Mouse (Mus musculus) heart, embryonic 16.5 days (tissue): ENCODE measurements at regions not wholly inside any gene's neighbourhood (a gene's known extent, or its start where the extent isn't known, plus 50 kb on each side); places are given as distances from the start of the nearest gene placed in this dataset.

Experiments used
- ATAC-seq: fragments of 200-750 bp; cut with Nextera tagmentation; replicated peaks from 2 replicates; pipeline ENCODE4 v1.8.0; 2017; ENCODE audit warnings: moderate number of reproducible peaks; ENCODE audit not compliant: insufficient read depth, low FRiP score; ENCODE audit errors: extremely low read depth
- H3K27ac ChIP-seq: fragments of 300-500 bp; sonication (generic); 2 replicates; pipeline ENCODE4 v1.5.1; 2014; ENCODE audit warnings: mild to moderate bottlenecking, low read length, control low read depth, moderate library complexity
- H3K27me3 ChIP-seq: fragments of 300-500 bp; sonication (generic); 2 replicates; pipeline ENCODE4 v1.6.1; 2014; ENCODE audit warnings: low read length, mixed read lengths; ENCODE audit not compliant: control insufficient read depth, insufficient read depth
- H3K36me3 ChIP-seq: fragments of 300-500 bp; sonication (generic); 2 replicates; pipeline ENCODE4 v1.6.1; 2014; ENCODE audit not compliant: control insufficient read depth, insufficient read depth
- H3K4me1 ChIP-seq: fragments of 300-500 bp; sonication (generic); 2 replicates; pipeline ENCODE4 v1.6.1; 2014; ENCODE audit warnings: low read length, mixed read lengths; ENCODE audit not compliant: control insufficient read depth, insufficient read depth
- H3K4me2 ChIP-seq: fragments of 300-500 bp; sonication (generic); 2 replicates; pipeline ENCODE4 v1.6.1; 2014; ENCODE audit warnings: low read depth, mild to moderate bottlenecking, control low read depth, low read length
- H3K4me3 ChIP-seq: fragments of 300-500 bp; sonication (generic); 2 replicates; pipeline ENCODE4 v1.5.1; 2014; ENCODE audit warnings: mild to moderate bottlenecking, control low read depth, low read length
- H3K9ac ChIP-seq: fragments of 300-500 bp; sonication (generic); 2 replicates; pipeline ENCODE4 v1.6.1; 2014; ENCODE audit warnings: low read length, control low read depth
- H3K9me3 ChIP-seq: fragments of 300-500 bp; sonication (generic); replicated peaks from 2 replicates; pipeline ENCODE4 v1.6.1; 2016; ENCODE audit warnings: low read length; ENCODE audit not compliant: control insufficient read depth
- WGBS: fragments of 180-500 bp; shearing (Covaris S2); extraction: QIAGEN DNeasy Blood & Tissue Kit; methylation state at CpG from one replicate; pipeline ENCODE4 v1.1.7; 2014; 5-methylcytosine and 5-hydroxymethylcytosine counted together

DNA sequence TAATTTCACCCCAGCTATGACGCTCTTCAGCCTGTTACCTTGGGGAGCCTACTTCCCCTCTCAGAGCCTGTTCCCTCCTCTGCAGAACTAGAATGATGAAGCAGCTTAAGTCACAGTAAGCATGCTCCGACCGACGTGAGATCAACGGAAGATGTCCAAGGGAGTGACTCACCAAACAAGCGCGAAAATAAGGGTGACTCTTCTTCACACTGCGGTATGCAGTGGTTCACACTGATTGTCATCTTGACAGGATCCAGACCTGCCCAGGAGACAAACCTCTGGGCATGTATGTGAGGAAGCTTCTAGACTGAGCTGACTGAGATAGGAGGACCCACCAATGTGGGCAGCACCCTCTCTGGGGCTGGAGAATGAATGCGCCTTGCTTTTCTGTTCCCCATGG lies 116.3 kb upstream of the Tpm1 start:
- no peak for ATAC-seq
- H3K4me1 ChIP-seq, result peaks cover 47% of the 10 kb centered on the region
- H3K9ac ChIP-seq, result no peak overlapping the region
- H3K27me3 ChIP-seq, result no peaks in the 10 kb centered on the region
- no peaks in the 10 kb centered on the region for H3K36me3 ChIP-seq
- H3K9me3 ChIP-seq, result no peaks in the 10 kb centered on the region
- 77% methylated on average over 9 of the region's 9 CpGs for WGBS
- H3K27ac ChIP-seq, result no peak overlapping the region
- H3K4me2 ChIP-seq, result no peak overlapping the region
- no peak overlapping the region for H3K4me3 ChIP-seq

GRCm38 (mm10) chr9:67163746-67164145 lies 114.5 kb upstream of the Tpm1 start:
- ATAC-seq, result peak; percentile 63
- no peaks in the 10 kb centered on the region for H3K36me3 ChIP-seq
- peak overlapping the region; percentile 62 for H3K27ac ChIP-seq
- WGBS, result 20% methylated on average over 6 of the region's 6 CpGs
- no peak overlapping the region for H3K9ac ChIP-seq
- H3K4me1 ChIP-seq, result peaks cover 38% of the 10 kb centered on the region
- H3K4me3 ChIP-seq, result no peak overlapping the region
- H3K4me2 ChIP-seq, result no peak overlapping the region
- H3K27me3 ChIP-seq, result no peaks in the 10 kb centered on the region
- H3K9me3 ChIP-seq, result no peaks in the 10 kb centered on the region

DNA sequence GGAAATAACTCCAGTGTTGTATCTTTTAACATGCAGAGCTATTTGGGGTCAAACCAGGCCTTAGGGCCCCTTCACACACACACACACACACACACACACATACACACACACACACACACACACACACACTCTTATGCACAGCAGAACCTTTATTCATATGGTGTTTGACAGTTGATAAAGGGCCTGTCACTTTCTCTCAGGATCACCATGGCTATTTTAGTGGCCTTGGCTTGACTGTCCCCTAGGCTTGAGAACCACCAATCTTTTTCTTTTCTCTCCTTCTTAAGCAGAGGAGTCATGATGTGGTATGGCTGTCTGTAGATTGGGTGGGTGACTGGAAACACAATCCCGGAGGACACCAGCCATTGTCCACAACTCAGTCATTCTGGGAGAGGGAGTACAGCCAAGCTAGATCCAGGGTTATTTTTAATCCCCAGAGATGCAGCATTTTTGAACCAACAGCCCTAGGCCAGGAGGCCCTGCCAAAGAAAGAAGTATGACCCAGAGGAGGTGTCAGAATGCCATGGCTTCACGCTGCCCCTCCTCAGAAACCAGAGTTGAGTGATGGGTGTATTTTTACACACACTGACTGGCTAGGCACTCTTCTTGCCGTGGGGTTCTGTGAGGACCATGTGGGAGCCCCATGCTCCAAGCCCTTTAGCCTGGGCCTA lies 111.7 kb upstream of the Tpm1 start:
- Histone ChIP-seq H3K9me3 (no peaks in the 10 kb centered on the region), H3K36me3 (no peaks in the 10 kb centered on the region), H3K4me3 (no peak overlapping the region), H3K4me2 (no peak overlapping the region; the same call in 1 of the 2 replicates), H3K9ac (peak overlapping the region; percentile 38; the same call in 1 of the 2 replicates), H3K4me1 (peaks cover 38% of the 10 kb centered on the region), H3K27ac (peak overlapping the region; percentile 98), H3K27me3 (no peaks in the 10 kb centered on the region)
- 37% methylated on average over 3 of the region's 3 CpGs for WGBS
- peak; percentile 74 for ATAC-seq

DNA sequence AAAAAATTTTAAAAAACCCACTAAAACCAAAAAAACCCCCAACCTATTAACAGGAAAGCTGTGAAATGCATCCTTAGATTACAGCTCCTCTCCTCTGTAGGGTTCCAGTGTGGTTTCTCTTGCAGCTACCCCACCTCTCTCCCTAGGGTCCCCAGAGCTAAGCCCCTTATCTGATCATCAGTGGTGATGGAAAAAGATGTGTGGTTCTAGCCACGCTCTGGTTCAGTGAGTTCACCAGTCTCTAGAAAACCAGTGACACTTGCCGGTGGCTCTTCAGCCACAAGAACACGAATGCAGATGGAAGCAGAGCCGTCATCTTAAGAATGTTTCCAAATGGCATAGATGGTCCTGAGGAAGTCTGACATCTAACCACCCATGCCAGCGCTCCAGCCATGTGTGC lies 111.1 kb upstream of the Tpm1 start:
- Histone ChIP-seq H3K4me3 (no peak overlapping the region), H3K27me3 (no peaks in the 10 kb centered on the region), H3K27ac (peak overlapping the region; percentile 98), H3K36me3 (no peaks in the 10 kb centered on the region), H3K9ac (no peak overlapping the region), H3K4me1 (peaks cover 38% of the 10 kb centered on the region), H3K4me2 (no peak overlapping the region), H3K9me3 (no peaks in the 10 kb centered on the region)
- 73% methylated on average over 5 of the region's 5 CpGs for WGBS
- no peak for ATAC-seq

DNA sequence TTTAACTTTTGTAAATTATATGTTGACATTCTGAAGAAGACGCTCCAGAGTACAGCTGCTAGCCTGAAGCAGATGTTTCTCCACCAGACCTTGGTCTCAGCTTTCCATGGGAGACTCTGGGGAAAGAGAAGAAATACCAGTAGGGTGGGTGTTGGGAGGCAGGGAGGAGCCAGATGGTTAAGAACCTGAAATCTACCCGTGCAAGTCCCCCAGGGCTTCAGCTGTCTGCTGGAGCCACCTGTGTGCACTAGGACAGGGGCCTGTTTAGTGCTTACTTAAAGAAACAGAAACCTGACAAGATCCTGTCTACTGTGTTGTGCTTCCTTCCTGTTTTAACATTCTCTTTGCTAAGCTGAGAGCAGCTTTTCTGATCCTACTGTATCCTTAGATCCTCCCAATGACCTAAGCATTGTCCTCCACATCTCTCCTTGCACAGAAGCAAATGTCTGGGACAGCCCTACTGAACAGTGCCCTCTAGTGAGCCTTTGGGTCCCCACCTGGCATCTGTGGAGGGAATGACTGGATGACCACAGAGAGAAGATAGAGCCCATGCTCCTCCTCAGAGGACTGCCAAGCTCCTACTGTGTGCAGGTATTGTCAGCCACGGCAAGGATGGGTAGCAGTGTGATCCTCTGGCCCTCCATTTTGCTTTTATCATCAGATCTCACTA lies 107.5 kb upstream of the Tpm1 start:
- ATAC-seq, result peak; percentile 26; the same call in 1 of the 2 replicates
- Histone ChIP-seq H3K9ac (0 out of 2 replicates have a peak overlapping the region, but pooled peaks have one; percentile 26), H3K4me1 (peaks cover 16% of the 10 kb centered on the region), H3K36me3 (no peaks in the 10 kb centered on the region), H3K27me3 (no peaks in the 10 kb centered on the region), H3K4me3 (no peak overlapping the region), H3K4me2 (no peak overlapping the region), H3K9me3 (no peaks in the 10 kb centered on the region), H3K27ac (0 out of 2 replicates have a peak overlapping the region, but pooled peaks have one; percentile 29)
- WGBS, result 64% methylated on average over 3 of the region's 3 CpGs

DNA sequence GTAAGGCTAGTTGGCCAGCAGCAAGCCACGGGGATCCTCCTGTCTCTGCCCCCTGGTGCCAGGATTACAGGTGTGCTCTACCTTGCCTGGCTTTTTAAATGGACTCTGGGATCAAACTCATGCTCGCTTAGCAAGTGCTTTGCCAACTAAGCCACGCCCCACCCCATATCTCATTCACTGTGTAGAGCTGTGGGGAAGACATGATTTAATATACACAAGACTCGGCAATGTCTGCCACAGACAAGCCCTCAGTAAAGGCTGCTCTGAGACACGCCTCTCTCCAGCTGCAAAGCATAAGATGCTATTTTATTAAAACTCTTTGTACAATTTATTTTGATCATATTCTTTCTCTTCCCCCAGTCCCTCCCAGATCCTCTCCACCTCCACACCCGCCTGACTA lies 104.9 kb upstream of the Tpm1 start:
- WGBS, result 76% methylated on average over 6 of the region's 6 CpGs
- Histone ChIP-seq H3K4me3 (no peak overlapping the region), H3K36me3 (no peaks in the 10 kb centered on the region), H3K4me1 (peaks cover 2% of the 10 kb centered on the region; the same call in 1 of the 2 replicates), H3K9ac (no peak overlapping the region), H3K4me2 (no peak overlapping the region), H3K27me3 (no peaks in the 10 kb centered on the region), H3K9me3 (no peaks in the 10 kb centered on the region), H3K27ac (no peak overlapping the region)
- no peak for ATAC-seq

GRCm38 (mm10) chr9:67153333-67153732 lies 104.1 kb upstream of the Tpm1 start:
- Histone ChIP-seq H3K27ac (no peak overlapping the region), H3K27me3 (no peaks in the 10 kb centered on the region), H3K4me3 (no peak overlapping the region), H3K9ac (no peak overlapping the region), H3K4me2 (no peak overlapping the region), H3K4me1 (peaks cover 2% of the 10 kb centered on the region; the same call in 1 of the 2 replicates), H3K36me3 (no peaks in the 10 kb centered on the region), H3K9me3 (no peaks in the 10 kb centered on the region)
- 83% methylated on average over 4 of the region's 4 CpGs for WGBS
- ATAC-seq, result no peak

DNA sequence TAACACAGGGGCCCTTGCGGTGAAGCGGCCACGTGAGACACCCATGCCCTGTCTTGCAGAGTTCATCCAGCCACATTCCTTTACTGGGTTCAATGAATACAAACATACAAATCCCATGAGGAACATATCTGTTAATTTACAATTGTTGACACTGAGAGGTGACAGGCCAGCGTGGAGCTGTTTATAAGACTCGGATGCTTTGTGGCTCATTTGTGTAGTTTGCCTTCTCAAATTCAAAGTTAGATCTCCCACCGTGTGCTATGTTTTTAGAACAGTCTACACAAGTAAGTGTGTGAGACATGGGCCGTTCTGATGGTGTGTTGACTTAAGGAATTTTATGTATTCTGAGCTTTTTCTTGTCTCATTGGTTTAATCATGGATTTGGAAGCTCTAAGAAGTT lies 98.5 kb upstream of the Tpm1 start:
- H3K36me3 ChIP-seq, result no peaks in the 10 kb centered on the region
- 68% methylated on average over 7 of the region's 7 CpGs for WGBS
- no peak overlapping the region for H3K4me2 ChIP-seq
- no peaks in the 10 kb centered on the region for H3K27me3 ChIP-seq
- peaks cover 11% of the 10 kb centered on the region; the same call in 1 of the 2 replicates for H3K4me1 ChIP-seq
- ATAC-seq, result no peak
- no peak overlapping the region for H3K9ac ChIP-seq
- no peak overlapping the region for H3K4me3 ChIP-seq
- H3K27ac ChIP-seq, result no peak overlapping the region
- H3K9me3 ChIP-seq, result no peaks in the 10 kb centered on the region

DNA sequence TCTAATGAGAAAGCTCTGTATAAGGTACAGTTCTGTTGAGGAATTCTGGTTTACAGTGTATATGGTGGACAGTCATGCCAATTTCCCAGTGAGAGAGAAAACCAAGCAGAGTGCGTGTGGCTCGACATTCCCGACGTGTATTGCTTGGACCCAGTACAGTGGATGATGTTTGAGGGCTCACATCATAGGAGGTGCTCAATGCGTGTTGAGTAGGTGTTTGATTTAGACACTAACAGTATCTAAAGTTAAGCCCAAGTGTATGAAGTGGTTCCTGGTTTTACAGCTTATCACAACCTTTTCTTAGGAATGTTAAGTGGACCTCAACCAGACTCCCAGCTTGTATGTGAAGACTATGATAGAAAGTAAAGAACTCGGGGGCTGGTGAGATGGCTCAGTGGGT lies 96.2 kb upstream of the Tpm1 start:
- Histone ChIP-seq H3K4me3 (no peak overlapping the region), H3K36me3 (no peaks in the 10 kb centered on the region), H3K27me3 (no peaks in the 10 kb centered on the region), H3K27ac (no peak overlapping the region), H3K4me1 (peaks cover 13% of the 10 kb centered on the region), H3K9ac (no peak overlapping the region), H3K9me3 (no peaks in the 10 kb centered on the region), H3K4me2 (no peak overlapping the region)
- peak; percentile 69 for ATAC-seq
- WGBS, result 48% methylated on average over 6 of the region's 6 CpGs
